Mouse (Mus musculus) CH12.LX (cell line): ENCODE measurements at regions not wholly inside any gene's neighbourhood (a gene's known extent, or its start where the extent isn't known, plus 50 kb on each side); places are given as distances from the start of the nearest gene placed in this dataset.
A peak's percentile ranks its signal among the peaks of the same experiment; 100 is the strongest.

ENCODE experiments used
- DNase-seq: peaks from one replicate; pipeline ENCODE4 v3.0.0-alpha.2; 2013; ENCODE audit errors: extremely low read depth
- H3K27ac ChIP-seq: 2 replicates; pipeline ENCODE4 v1.5.1; 2012; ENCODE audit warnings: low read depth, mild to moderate bottlenecking, control low read depth, moderate library complexity; ENCODE audit not compliant: insufficient read depth
- H3K27me3 ChIP-seq: replicated peaks from 2 replicates; pipeline ENCODE3; 2012; ENCODE audit warnings: inconsistent platforms
- H3K36me3 ChIP-seq, 2 experiments: replicated peaks in 1 of 2; 2 replicates each; pipeline versions ENCODE3 to v1.6.1; 2012; ENCODE audit warnings: inconsistent platforms in 1 of 2, low read length in 1 of 2, mild to moderate bottlenecking in 1 of 2, mixed read lengths in 1 of 2, moderate library complexity in 1 of 2; ENCODE audit not compliant: control insufficient read depth in 1 of 2, insufficient read depth in 1 of 2
- H3K4me1 ChIP-seq, 2 experiments: 2 replicates each; pipeline ENCODE4 v1.6.1; 2012; ENCODE audit warnings: inconsistent platforms in 1 of 2, moderate library complexity in 1 of 2; ENCODE audit not compliant: insufficient read depth in 2 of 2, control insufficient read depth in 1 of 2
- H3K4me2 ChIP-seq: 2 replicates; pipeline ENCODE4 v1.6.1; 2012; ENCODE audit warnings: low read depth, mild to moderate bottlenecking, control low read depth; ENCODE audit not compliant: poor library complexity, insufficient read depth, severe bottlenecking
- H3K4me3 ChIP-seq, 3 experiments: fragments of 150-350 bp in 1 of 3; sonication (generic) in 1 of 3; replicated peaks in 1 of 3; 2 replicates each; pipeline versions ENCODE3 to v1.5.1; 2011 to 2012; ENCODE audit warnings: low read depth in 2 of 3, low read length in 2 of 3, mild to moderate bottlenecking in 2 of 3, moderate library complexity in 2 of 3, control low read depth in 1 of 3, improper control_type of control experiment in 1 of 3, inconsistent platforms in 1 of 3, mixed read lengths in 1 of 3; ENCODE audit not compliant: poor library complexity in 1 of 3
- H3K79me2 ChIP-seq: replicated peaks from 2 replicates; pipeline ENCODE4 v1.6.1; 2012; ENCODE audit warnings: mild to moderate bottlenecking, moderate library complexity; ENCODE audit not compliant: control insufficient read depth, poor library complexity, insufficient read depth, severe bottlenecking; ENCODE audit errors: extremely low read depth
- H3K9ac ChIP-seq: 2 replicates; pipeline ENCODE4 v1.6.1; 2012; ENCODE audit warnings: low read depth, mild to moderate bottlenecking, control low read depth, moderate library complexity; ENCODE audit not compliant: insufficient read depth
- H3K9me3 ChIP-seq: replicated peaks from 2 replicates; pipeline ENCODE3; 2012; ENCODE audit warnings: low read length, inconsistent platforms, mixed read lengths
- CHD1 ChIP-seq: IDR thresholded peaks from 2 replicates; pipeline ENCODE4 v1.6.1; 2012; ENCODE audit warnings: low read depth, low read length, improper control_type of control experiment, inconsistent platforms
- CTCF ChIP-seq, 2 experiments: IDR thresholded peaks in 1 of 2; conservative IDR thresholded peaks in 1 of 2; 2 replicates each; pipeline ENCODE4 v1.5.1; 2011 to 2012; ENCODE audit warnings: low read depth in 2 of 2, low read length in 2 of 2, improper control_type of control experiment in 1 of 2, inconsistent platforms in 1 of 2, mild to moderate bottlenecking in 1 of 2, moderate library complexity in 1 of 2
- ETS1 ChIP-seq: conservative IDR thresholded peaks from 2 replicates; pipeline ENCODE4 v1.6.1; 2012; ENCODE audit warnings: low read depth, mild to moderate bottlenecking, inconsistent platforms, low read length, improper control_type of control experiment, moderate library complexity
- HCFC1 ChIP-seq: IDR thresholded peaks from 2 replicates; pipeline ENCODE4 v1.6.1; 2012; ENCODE audit warnings: low read depth, mild to moderate bottlenecking, inconsistent platforms, low read length, improper control_type of control experiment
- KAT2A ChIP-seq: IDR thresholded peaks from 2 replicates; pipeline ENCODE4 v1.6.1; 2012; ENCODE audit warnings: low read length, improper control_type of control experiment, inconsistent platforms; ENCODE audit not compliant: insufficient replicate concordance
- MYC ChIP-seq: IDR thresholded peaks from 2 replicates; pipeline ENCODE4 v1.6.1; 2011; ENCODE audit warnings: low read depth, mild to moderate bottlenecking, improper control_type of control experiment, low read length
- NELFE ChIP-seq: IDR thresholded peaks from 2 replicates; pipeline ENCODE4 v1.6.1; 2011; ENCODE audit warnings: low read depth, low read length, improper control_type of control experiment
- NRF1 ChIP-seq: IDR thresholded peaks from 2 replicates; pipeline ENCODE4 v1.6.1; 2014; ENCODE audit warnings: low read depth, mild to moderate bottlenecking, inconsistent platforms, low read length, improper control_type of control experiment, moderate library complexity
- PAX5 ChIP-seq: IDR thresholded peaks from 2 replicates; pipeline ENCODE4 v1.6.1; 2012; ENCODE audit warnings: low read length, inconsistent platforms, mixed read lengths
- RAD21 ChIP-seq: IDR thresholded peaks from 2 replicates; pipeline ENCODE4 v1.6.1; 2011; ENCODE audit warnings: low read depth, mild to moderate bottlenecking, low read length, improper control_type of control experiment, moderate library complexity
- SIN3A ChIP-seq: IDR thresholded peaks from 2 replicates; pipeline ENCODE4 v1.6.1; 2012; ENCODE audit warnings: low read length, improper control_type of control experiment, inconsistent platforms
- SMC3 ChIP-seq: IDR thresholded peaks from 2 replicates; pipeline ENCODE4 v1.6.1; 2011; ENCODE audit warnings: low read depth, low read length, improper control_type of control experiment
- UBTF ChIP-seq: IDR thresholded peaks from 2 replicates; pipeline ENCODE4 v1.6.1; 2012; ENCODE audit warnings: low read depth, mild to moderate bottlenecking, inconsistent platforms, low read length, improper control_type of control experiment, moderate library complexity
- USF1 ChIP-seq: IDR thresholded peaks from 2 replicates; pipeline ENCODE4 v1.6.1; 2014; ENCODE audit warnings: low read depth, mild to moderate bottlenecking, inconsistent platforms, low read length, improper control_type of control experiment
- USF2 ChIP-seq: conservative IDR thresholded peaks from 2 replicates; pipeline ENCODE4 v1.6.1; 2011; ENCODE audit warnings: low read depth, low read length, improper control_type of control experiment
- ZKSCAN1 ChIP-seq: IDR thresholded peaks from 2 replicates; pipeline ENCODE4 v1.6.1; 2012; ENCODE audit warnings: low read depth, inconsistent platforms, low read length, improper control_type of control experiment, borderline replicate concordance
- dilution Hi-C: fragments of 300-500 bp; cut with MboI; formaldehyde crosslinking; loops from 2 replicates; pipeline ENCODE4 v1.14.3; 2020; ENCODE audit warnings: low sequenced_read_pairs; ENCODE audit not compliant: extremely low pct_unique_long_range_greater_than_20kb, extremely low pct_ligation_motif_present
- in situ Hi-C: fragments of 300-500 bp; cut with MboI; formaldehyde crosslinking; loops from 3 replicates; pipeline ENCODE4 v1.14.3; 2019; ENCODE audit warnings: low sequenced_read_pairs, low pct_ligation_motif_present, low pct_unique_long_range_greater_than_20kb, mixed read lengths

DNA sequence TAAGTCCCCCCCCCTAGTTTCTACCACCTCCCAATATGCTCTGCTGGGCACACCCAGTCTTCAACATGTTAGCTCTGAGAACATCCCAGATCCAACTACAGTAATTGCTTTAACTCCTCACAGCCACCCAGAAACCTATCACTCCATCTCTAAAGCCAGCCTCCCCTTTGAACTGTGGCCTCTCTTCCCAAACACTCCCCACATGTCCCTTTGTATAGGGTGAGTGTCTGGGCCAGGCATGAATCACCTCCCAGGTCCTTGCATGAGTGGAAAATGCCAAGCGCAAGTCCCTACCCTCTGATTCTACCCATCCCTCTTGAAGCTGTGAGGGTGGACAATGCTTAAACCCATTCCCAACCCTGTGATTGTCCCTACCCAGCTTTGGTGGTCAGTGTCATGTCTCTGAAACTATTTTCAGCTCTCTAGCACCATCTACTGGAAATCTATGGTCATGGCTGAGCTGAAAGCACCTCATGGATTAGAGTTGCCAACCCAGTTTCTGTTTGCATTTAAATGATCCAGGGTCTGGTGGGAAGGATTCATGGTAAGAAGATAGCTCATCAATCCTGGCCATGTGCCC lies 162.6 kb upstream of the Nckap5 start:
- dilution Hi-C loops: no loop called here
- in situ Hi-C loops: no loop called here
- Histone ChIP-seq H3K9me3 (no peaks in the 10 kb centered on the region), H3K4me3 (no peak overlapping the region), H3K27ac (no peak overlapping the region), H3K36me3 (no peaks in the 10 kb centered on the region), H3K4me2 (no peak overlapping the region), H3K27me3 (peaks cover 35% of the 10 kb centered on the region), H3K79me2 (no peaks in the 10 kb centered on the region), H3K4me1 (no peaks in the 10 kb centered on the region), H3K9ac (no peak overlapping the region)
- peak; percentile 38 for DNase-seq
- TF ChIP-seq CTCF (conservative IDR thresholded peaks at IDR 0.05 in 1 of 2, IDR thresholded peaks at IDR 0.05 in 1 of 2; ENCODE audit: low read depth in 2 of 2, low read length in 2 of 2) (peak; percentile 74 to 84), SMC3 (peak; percentile 36; the same call in 1 of the 2 replicates), USF2 (no peak), USF1 (no peak), MYC (no peak), CHD1 (no peak), NELFE (no peak), UBTF (no peak), ZKSCAN1 (no peak), SIN3A (no peak), NRF1 (no peak), ETS1 (no peak), HCFC1 (no peak), KAT2A (no peak), RAD21 (peak; percentile 68), PAX5 (no peak)

GRCm38 (mm10) chr1:126992441-126992840 lies 161.8 kb upstream of the Nckap5 start:
- Histone ChIP-seq H3K4me1 (no peaks in the 10 kb centered on the region), H3K4me2 (no peak overlapping the region), H3K79me2 (no peaks in the 10 kb centered on the region), H3K27ac (no peak overlapping the region), H3K9ac (no peak overlapping the region), H3K36me3 (no peaks in the 10 kb centered on the region)
- TF ChIP-seq NRF1: no peak
- TF ChIP-seq, all 38 proteins: peak for 0
- no peaks in the 10 kb centered on the region for H3K9me3 ChIP-seq
- dilution Hi-C loops (no loop called here), in situ Hi-C loops (no loop called here)
- DNase-seq: no peak
- H3K27me3 ChIP-seq: peaks cover 42% of the 10 kb centered on the region
- no peak overlapping the region for H3K4me3 ChIP-seq
